Mouse (Mus musculus) bone marrow macrophage, adult 2 months (primary cell): ENCODE results near the gene Coq10b.
A peak's percentile ranks its signal among the peaks of the same experiment; 100 is the strongest.

ENCODE experiments used
- CTCF ChIP-seq: IDR thresholded peaks from 2 replicates; pipeline ENCODE4 v1.5.1; 2012; ENCODE audit warnings: low read depth, mild to moderate bottlenecking, low read length, moderate library complexity
- POLR2A ChIP-seq: IDR thresholded peaks from 2 replicates; pipeline ENCODE4 v1.6.1; 2012; ENCODE audit warnings: mild to moderate bottlenecking, low read depth, low read length, borderline replicate concordance

GRCm38 (mm10) chr1:55027253-55027801 lies 25.2 kb upstream of the Coq10b start, which contains the start of gene Sf3b1:
- 0 out of 2 replicates have a peak, but pooled peaks have one; percentile 17 for TF ChIP-seq POLR2A
- no peak for TF ChIP-seq CTCF
